Mouse (Mus musculus) liver, adult 2 months (tissue): ENCODE data around the gene Iqck.

ENCODE experiments used
- CTCF ChIP-seq: fragments of 200-500 bp; IDR thresholded peaks from 2 replicates; pipeline ENCODE4 v1.5.1; 2011; ENCODE audit warnings: low read depth, low read length, control low read depth
- POLR2A ChIP-seq: fragments of 200-500 bp; IDR thresholded peaks from 2 replicates; pipeline ENCODE4 v1.6.1; 2011; ENCODE audit warnings: low read length, control low read depth; ENCODE audit not compliant: insufficient read depth; ENCODE audit errors: extremely low read depth

GRCm38 (mm10) chr7:118928316-118928715 lies 72.8 kb downstream of the Iqck start:
- TF ChIP-seq POLR2A (no peak), CTCF (no peak)
